Mouse (Mus musculus): ENCODE measurements at regions not wholly inside any gene's neighbourhood (a gene's known extent, or its start where the extent isn't known, plus 50 kb on each side); places are given as distances from the start of the nearest gene placed in this dataset.
A peak's percentile ranks its signal among the peaks of the same experiment; 100 is the strongest.
"Not testable (repeated sequence)": the region's sequence is repeated elsewhere in the genome, so short reads cannot be mapped to it uniquely, and the experiment has no call there.

GRCm38 (mm10) chr17:81319605-81320004, 122.0 kb upstream of the Gm11096 start:
- no peak for DNase-seq (ENCODE audit: low spot score)

- no peak for DNase-seq (ENCODE audit: low spot score)
Observed at GRCm38 (mm10) chr17:81316655-81317054, 124.9 kb upstream of the Gm11096 start.

- no peak for DNase-seq (ENCODE audit: low spot score)
Observed at GRCm38 (mm10) chr17:81305880-81306279, 135.7 kb upstream of the Gm11096 start.

GRCm38 (mm10) chr17:81304574-81304973, 137.0 kb upstream of the Gm11096 start:
- no peak for DNase-seq (ENCODE audit: low spot score)

- no peak for DNase-seq (ENCODE audit: low spot score)
Observed at GRCm38 (mm10) chr17:81302490-81302889, 139.1 kb upstream of the Gm11096 start.

- no peak for DNase-seq (ENCODE audit: low spot score)
Observed at GRCm38 (mm10) chr17:81291829-81292228, 149.7 kb upstream of the Gm11096 start.

- no peak for DNase-seq (ENCODE audit: low spot score)
Observed at GRCm38 (mm10) chr17:81282543-81282942, 159.0 kb upstream of the Gm11096 start.

GRCm38 (mm10) chr17:81270235-81270634, 171.3 kb upstream of the Gm11096 start:
- DNase-seq (ENCODE audit: low spot score), result no peak

GRCm38 (mm10) chr17:81261957-81262356, 179.6 kb upstream of the Gm11096 start:
- no peak for DNase-seq (ENCODE audit: low spot score)

- no peak for DNase-seq (ENCODE audit: low spot score)
Observed at GRCm38 (mm10) chr17:81260036-81260435, 181.5 kb upstream of the Gm11096 start.

GRCm38 (mm10) chr17:81256106-81256505, 185.5 kb upstream of the Gm11096 start:
- no peak for DNase-seq (ENCODE audit: low spot score)

GRCm38 (mm10) chr17:81250748-81251147, 185.9 kb upstream of the Thumpd2 start:
- no peak for DNase-seq (ENCODE audit: low spot score)

- no peak for DNase-seq (ENCODE audit: low spot score)
Observed at GRCm38 (mm10) chr17:81246156-81246555, 181.3 kb upstream of the Thumpd2 start.

GRCm38 (mm10) chr17:81231771-81232170, 166.9 kb upstream of the Thumpd2 start:
- not testable (repeated sequence) for DNase-seq (ENCODE audit: low spot score)

- DNase-seq (ENCODE audit: low spot score), result no peak
Observed at GRCm38 (mm10) chr17:81225281-81225680, 160.4 kb upstream of the Thumpd2 start.

- DNase-seq (ENCODE audit: low spot score), result no peak
Observed at GRCm38 (mm10) chr17:81221436-81221835, 156.6 kb upstream of the Thumpd2 start.

- DNase-seq (ENCODE audit: low spot score), result no peak
Observed at GRCm38 (mm10) chr17:81214844-81215243, 150.0 kb upstream of the Thumpd2 start.

GRCm38 (mm10) chr17:81212043-81212442, 147.2 kb upstream of the Thumpd2 start:
- DNase-seq (ENCODE audit: low spot score), result no peak

GRCm38 (mm10) chr17:81210389-81210788, 145.5 kb upstream of the Thumpd2 start:
- DNase-seq (ENCODE audit: low spot score), result no peak

- no peak for DNase-seq (ENCODE audit: low spot score)
Observed at GRCm38 (mm10) chr17:81209323-81209722, 144.4 kb upstream of the Thumpd2 start.

GRCm38 (mm10) chr17:81201052-81201451, 136.2 kb upstream of the Thumpd2 start:
- DNase-seq (ENCODE audit: low spot score), result no peak

GRCm38 (mm10) chr17:81194006-81194405, 129.1 kb upstream of the Thumpd2 start:
- DNase-seq (ENCODE audit: low spot score), result no peak

GRCm38 (mm10) chr17:81193230-81193871, 128.5 kb upstream of the Thumpd2 start:
- DNase-seq (ENCODE audit: low spot score), result peak; percentile 87

GRCm38 (mm10) chr17:81189996-81190395, 125.1 kb upstream of the Thumpd2 start:
- peak; percentile 62 for DNase-seq (ENCODE audit: low spot score)

Measured in testis, postnatal 10 days (tissue).